Mouse (Mus musculus): ENCODE measurements around the gene Msi2. TPM values are rescaled to one million over a fixed set of nuclear protein-coding genes. Genes with fewer than 3 reads are reported as not detected.

The Msi2 gene
- polyA plus RNA-seq, 1 experiment from 2014 or later, result 29.1 TPM

DNA sequence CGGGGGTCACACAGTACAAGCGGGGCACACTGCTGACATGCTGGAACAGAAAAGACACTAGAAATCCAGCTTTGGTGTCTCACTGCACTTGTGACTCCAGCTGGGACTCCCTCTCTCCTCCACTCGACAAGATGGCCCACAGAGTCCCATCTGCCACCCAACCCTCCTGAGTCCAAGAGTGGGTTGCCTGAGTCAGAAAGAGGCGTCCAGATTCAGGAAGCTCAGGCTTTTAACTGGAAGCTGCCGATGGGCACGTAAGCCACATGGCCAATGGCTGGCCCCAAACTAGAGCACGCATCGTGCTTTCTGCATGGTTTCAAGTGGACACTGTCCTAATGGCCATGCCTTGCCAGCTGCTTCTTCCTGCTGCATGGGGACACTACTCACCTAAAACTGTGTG, 126.2 kb downstream of the Msi2 start:
- H3K4me3 ChIP-seq (replicated peaks), result no peak overlapping the region
- H3K36me3 ChIP-seq, result peaks cover 17% of the 10 kb centered on the region
- no peaks in the 10 kb centered on the region for H3K9me3 ChIP-seq (replicated peaks)
- 90% methylated on average over 8 of the region's 8 CpGs for WGBS
- no peak overlapping the region for H3K9ac ChIP-seq
- 0 out of 2 replicates have a peak overlapping the region, but pooled peaks have one; percentile 7 for H3K27ac ChIP-seq
- ATAC-seq (replicated peaks; ENCODE audit: low FRiP score), result no peak
- H3K4me1 ChIP-seq, result peaks cover 89% of the 10 kb centered on the region
- H3K4me2 ChIP-seq, result no peak overlapping the region
- H3K27me3 ChIP-seq, result no peaks in the 10 kb centered on the region

DNA sequence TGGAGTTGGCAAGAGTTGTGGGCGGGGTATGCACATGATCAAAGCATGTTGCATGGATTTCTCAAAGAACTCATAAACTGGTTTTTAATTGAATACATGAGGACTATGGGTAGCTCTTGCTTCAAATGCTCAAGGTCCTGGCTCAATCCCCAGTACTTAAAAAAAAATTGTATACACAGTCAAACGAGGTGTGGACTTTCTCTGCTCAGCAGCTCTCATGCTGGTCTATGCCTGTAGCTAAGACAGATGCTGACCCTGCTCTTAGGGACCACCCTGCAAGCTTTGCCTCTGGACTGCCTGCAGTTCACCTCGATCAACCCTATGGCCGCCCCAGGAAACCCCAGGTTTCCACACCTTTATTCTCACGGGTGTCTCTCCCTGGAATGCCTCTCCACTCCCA, 127.7 kb downstream of the Msi2 start:
- peaks cover 92% of the 10 kb centered on the region for H3K4me1 ChIP-seq
- no peak overlapping the region for H3K4me2 ChIP-seq
- H3K9me3 ChIP-seq (replicated peaks), result no peaks in the 10 kb centered on the region
- 0 out of 2 replicates have a peak overlapping the region, but pooled peaks have one; percentile 32 for H3K27ac ChIP-seq
- no peak overlapping the region for H3K9ac ChIP-seq
- 74% methylated on average over 5 of the region's 5 CpGs for WGBS
- no peak overlapping the region for H3K4me3 ChIP-seq (replicated peaks)
- no peak for ATAC-seq (replicated peaks; ENCODE audit: low FRiP score)
- no peaks in the 10 kb centered on the region for H3K27me3 ChIP-seq
- peaks cover 17% of the 10 kb centered on the region for H3K36me3 ChIP-seq

GRCm38 (mm10) chr11:88589641-88590040, 128.7 kb downstream of the Msi2 start:
- H3K9ac ChIP-seq, result no peak overlapping the region
- no peak for ATAC-seq (replicated peaks; ENCODE audit: low FRiP score)
- peaks cover 92% of the 10 kb centered on the region for H3K4me1 ChIP-seq
- peaks cover 17% of the 10 kb centered on the region for H3K36me3 ChIP-seq
- H3K27me3 ChIP-seq, result no peaks in the 10 kb centered on the region
- H3K9me3 ChIP-seq (replicated peaks), result no peaks in the 10 kb centered on the region
- H3K27ac ChIP-seq, result peak overlapping the region; percentile 86
- H3K4me2 ChIP-seq, result no peak overlapping the region
- 86% methylated on average over 6 of the region's 6 CpGs for WGBS
- H3K4me3 ChIP-seq (replicated peaks), result no peak overlapping the region

DNA sequence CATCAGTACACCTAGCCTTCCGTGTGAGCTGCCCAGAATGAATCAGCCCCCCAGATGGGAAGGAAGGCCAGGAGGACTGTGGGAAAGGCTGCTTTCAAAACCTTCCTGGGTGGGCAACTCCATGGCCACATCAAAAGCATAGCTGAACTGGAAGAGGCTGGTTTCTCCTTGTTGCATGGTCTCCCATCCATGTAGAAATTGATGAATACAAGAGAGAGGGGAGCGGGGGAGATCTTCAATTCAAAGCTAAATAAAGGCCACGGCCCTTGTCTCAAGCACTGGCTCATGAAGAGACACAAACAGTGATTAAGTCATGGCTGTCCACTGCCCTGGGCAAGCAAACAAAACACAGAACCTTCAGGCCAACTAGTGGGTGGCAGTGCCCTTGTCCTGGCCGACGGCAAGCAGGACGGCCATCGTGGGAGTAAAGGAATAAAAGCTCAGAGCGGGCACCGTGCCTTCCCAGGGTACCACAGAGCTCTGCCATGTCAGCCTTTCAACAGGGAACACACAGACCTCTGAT, 129.6 kb downstream of the Msi2 start:
- no peaks in the 10 kb centered on the region for H3K27me3 ChIP-seq
- no peak overlapping the region for H3K4me3 ChIP-seq (replicated peaks)
- peaks cover 94% of the 10 kb centered on the region for H3K4me1 ChIP-seq
- 51% methylated on average over 9 of the region's 9 CpGs for WGBS
- H3K9me3 ChIP-seq (replicated peaks), result no peaks in the 10 kb centered on the region
- ATAC-seq (replicated peaks; ENCODE audit: low FRiP score), result peak; percentile 61
- H3K27ac ChIP-seq, result peak overlapping the region; percentile 86
- H3K36me3 ChIP-seq, result peaks cover 17% of the 10 kb centered on the region
- no peak overlapping the region for H3K9ac ChIP-seq
- H3K4me2 ChIP-seq, result no peak overlapping the region

DNA sequence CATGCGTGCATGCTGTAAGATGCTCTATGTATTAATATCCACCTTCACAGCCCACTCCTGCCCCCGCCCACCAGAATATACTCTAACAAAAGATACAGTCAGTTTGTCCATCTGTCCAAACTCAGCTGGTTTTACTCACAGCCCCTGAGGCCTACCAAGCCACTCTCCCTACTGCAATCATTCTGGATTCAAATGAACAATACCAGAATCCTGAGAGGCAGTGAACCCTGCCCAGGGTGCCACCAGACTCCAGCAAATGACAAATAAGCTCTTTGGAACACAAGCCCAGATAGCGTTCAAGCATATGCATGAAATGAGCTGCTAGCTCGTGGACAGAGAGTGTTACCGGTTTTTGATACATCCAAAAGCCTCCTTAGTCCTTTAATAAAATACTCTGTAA, 130.6 kb downstream of the Msi2 start:
- Histone ChIP-seq H3K4me2 (no peak overlapping the region), H3K9me3 (replicated peaks) (no peaks in the 10 kb centered on the region), H3K27me3 (no peaks in the 10 kb centered on the region), H3K4me1 (peaks cover 94% of the 10 kb centered on the region), H3K27ac (peak overlapping the region; percentile 86), H3K36me3 (peaks cover 17% of the 10 kb centered on the region), H3K4me3 (replicated peaks) (no peak overlapping the region), H3K9ac (no peak overlapping the region)
- WGBS, result 55% methylated on average over 5 of the region's 5 CpGs
- no peak for ATAC-seq (replicated peaks; ENCODE audit: low FRiP score)

DNA sequence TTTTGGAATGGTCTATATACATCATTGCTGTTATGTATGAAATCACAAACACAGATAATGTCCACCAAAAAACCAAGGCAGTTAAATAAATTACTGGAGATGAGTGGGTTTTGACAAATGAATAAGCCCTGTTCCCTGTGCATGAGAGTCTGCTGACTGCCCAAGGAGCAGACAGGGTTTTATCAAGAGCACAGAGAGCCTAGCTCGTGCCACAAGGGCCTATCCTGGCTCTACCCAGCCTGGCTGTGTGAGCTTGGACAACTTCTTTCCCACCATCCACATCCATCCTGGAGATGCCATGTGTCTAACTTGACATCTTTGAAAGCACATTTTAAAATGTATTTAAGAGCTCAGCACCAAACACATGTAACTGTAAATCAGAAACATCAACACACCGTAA, 132.4 kb downstream of the Msi2 start:
- Histone ChIP-seq H3K4me3 (replicated peaks) (no peak overlapping the region), H3K4me2 (0 out of 2 replicates have a peak overlapping the region, but pooled peaks have one; percentile 24), H3K27me3 (no peaks in the 10 kb centered on the region), H3K9me3 (replicated peaks) (no peaks in the 10 kb centered on the region), H3K36me3 (peaks cover 18% of the 10 kb centered on the region), H3K9ac (no peak overlapping the region), H3K4me1 (peaks cover 100% of the 10 kb centered on the region), H3K27ac (peak overlapping the region; percentile 87)
- ATAC-seq (replicated peaks; ENCODE audit: low FRiP score), result no peak
- WGBS, result 50% methylated on average over 2 of the region's 2 CpGs

GRCm38 (mm10) chr11:88585171-88585632, 133.1 kb downstream of the Msi2 start:
- Histone ChIP-seq H3K27ac (peak overlapping the region; percentile 87), H3K9me3 (replicated peaks) (no peaks in the 10 kb centered on the region), H3K4me1 (peaks cover 95% of the 10 kb centered on the region), H3K9ac (peak overlapping the region; percentile 18; the same call in 1 of the 2 replicates), H3K4me2 (peak overlapping the region; percentile 24; the same call in 1 of the 2 replicates), H3K36me3 (peaks cover 20% of the 10 kb centered on the region), H3K27me3 (no peaks in the 10 kb centered on the region), H3K4me3 (replicated peaks) (no peak overlapping the region)
- WGBS, result 15% methylated on average over 10 of the region's 10 CpGs
- ATAC-seq (replicated peaks; ENCODE audit: low FRiP score), result peak; percentile 30; the same call in 1 of the 2 replicates

GRCm38 (mm10) chr11:88583866-88584265, 134.4 kb downstream of the Msi2 start:
- WGBS, result 10% methylated on average over 6 of the region's 6 CpGs
- ATAC-seq (replicated peaks; ENCODE audit: low FRiP score), result no peak
- Histone ChIP-seq H3K27me3 (no peaks in the 10 kb centered on the region), H3K4me2 (no peak overlapping the region), H3K9ac (peak overlapping the region; percentile 26; the same call in 1 of the 2 replicates), H3K27ac (peak overlapping the region; percentile 87), H3K4me1 (peaks cover 85% of the 10 kb centered on the region), H3K9me3 (replicated peaks) (no peaks in the 10 kb centered on the region), H3K4me3 (replicated peaks) (no peak overlapping the region), H3K36me3 (peaks cover 11% of the 10 kb centered on the region)

GRCm38 (mm10) chr11:88583259-88583833, 135.0 kb downstream of the Msi2 start:
- Histone ChIP-seq H3K4me1 (peaks cover 81% of the 10 kb centered on the region), H3K36me3 (peaks cover 7% of the 10 kb centered on the region), H3K9me3 (replicated peaks) (no peaks in the 10 kb centered on the region), H3K27me3 (no peaks in the 10 kb centered on the region), H3K4me2 (peak overlapping the region; percentile 33), H3K27ac (peak overlapping the region; percentile 87), H3K4me3 (replicated peaks) (no peak overlapping the region), H3K9ac (no peak overlapping the region)
- 5% methylated on average over 8 of the region's 8 CpGs for WGBS
- no peak for ATAC-seq (replicated peaks; ENCODE audit: low FRiP score)

DNA sequence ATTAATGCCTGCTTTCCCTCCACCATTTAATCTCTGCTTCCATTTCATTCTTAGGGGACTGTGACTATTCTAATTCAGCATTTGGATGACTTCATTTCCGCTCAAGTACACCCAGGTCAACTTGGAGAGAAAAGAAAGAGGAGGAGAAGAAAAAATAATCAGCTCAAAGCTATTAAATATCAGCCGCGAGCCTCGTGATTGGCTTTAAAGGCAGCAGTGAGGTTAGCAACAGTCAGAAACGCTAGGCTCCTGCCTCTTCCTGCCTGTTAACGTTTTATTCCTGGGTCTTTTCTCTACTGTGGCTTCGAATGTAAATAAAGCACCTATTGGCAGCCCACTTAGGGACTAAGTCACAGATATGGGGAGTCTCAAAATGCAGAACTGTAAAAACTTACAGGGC, 135.5 kb downstream of the Msi2 start:
- 7% methylated on average over 7 of the region's 7 CpGs for WGBS
- Histone ChIP-seq H3K9me3 (replicated peaks) (no peaks in the 10 kb centered on the region), H3K4me1 (peaks cover 77% of the 10 kb centered on the region), H3K9ac (no peak overlapping the region), H3K27ac (peak overlapping the region; percentile 87), H3K4me2 (peak overlapping the region; percentile 33), H3K27me3 (no peaks in the 10 kb centered on the region), H3K4me3 (replicated peaks) (no peak overlapping the region), H3K36me3 (peaks cover 7% of the 10 kb centered on the region)
- peak; percentile 21; the same call in 1 of the 2 replicates for ATAC-seq (replicated peaks; ENCODE audit: low FRiP score)

DNA sequence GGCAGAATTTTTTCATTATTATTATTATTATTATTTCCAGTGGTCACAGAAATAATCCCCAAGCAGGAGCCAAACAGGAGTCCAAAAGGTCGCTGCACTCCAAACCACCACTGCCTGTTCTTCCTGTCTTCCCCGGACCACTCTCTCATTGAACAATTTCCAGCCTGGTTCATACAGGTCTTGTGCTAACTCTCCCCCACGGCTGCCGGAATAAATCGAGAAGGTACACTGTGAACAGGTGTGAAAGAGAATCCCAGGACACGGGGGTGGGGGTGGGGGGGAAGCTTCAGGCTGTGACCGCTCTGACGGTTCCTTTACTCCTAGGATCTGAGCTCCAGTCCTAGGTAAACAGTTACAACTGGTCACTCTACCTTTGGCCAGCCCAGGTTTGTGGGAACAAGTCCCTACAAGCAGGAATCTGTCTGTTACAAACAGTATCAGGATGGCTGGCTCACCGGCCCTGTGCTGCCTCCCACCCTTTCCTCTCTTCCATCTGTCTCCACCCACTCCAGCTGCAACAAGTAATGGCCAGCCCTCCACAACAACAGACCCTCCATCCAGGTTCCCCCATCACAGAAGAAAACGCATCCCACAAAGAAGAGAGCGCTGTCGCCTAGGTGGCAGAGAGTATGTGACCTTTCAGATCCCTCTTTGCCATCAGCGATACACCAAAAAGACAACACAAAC, 136.1 kb downstream of the Msi2 start:
- Histone ChIP-seq H3K36me3 (peaks cover 7% of the 10 kb centered on the region), H3K27ac (peak overlapping the region; percentile 87), H3K4me3 (replicated peaks) (no peak overlapping the region), H3K9me3 (replicated peaks) (no peaks in the 10 kb centered on the region), H3K4me2 (peak overlapping the region; percentile 33), H3K4me1 (peaks cover 77% of the 10 kb centered on the region), H3K27me3 (no peaks in the 10 kb centered on the region), H3K9ac (peak overlapping the region; percentile 22)
- WGBS, result 16% methylated on average over 13 of the region's 13 CpGs
- ATAC-seq (replicated peaks; ENCODE audit: low FRiP score), result peak; percentile 66

GRCm38 (mm10) chr11:88581375-88581774, 136.9 kb downstream of the Msi2 start:
- Histone ChIP-seq H3K4me3 (replicated peaks) (no peak overlapping the region), H3K4me1 (peaks cover 77% of the 10 kb centered on the region), H3K27ac (peak overlapping the region; percentile 87), H3K4me2 (no peak overlapping the region), H3K9ac (no peak overlapping the region), H3K27me3 (no peaks in the 10 kb centered on the region), H3K36me3 (peaks cover 7% of the 10 kb centered on the region), H3K9me3 (replicated peaks) (no peaks in the 10 kb centered on the region)
- 71% methylated on average over 7 of the region's 7 CpGs for WGBS
- no peak for ATAC-seq (replicated peaks; ENCODE audit: low FRiP score)

Data from kidney, embryonic 15.5 days (tissue).